Mouse (Mus musculus): ENCODE measurements around the gene Cntn5.

Gene Cntn5

GRCm38 (mm10) chr9:10230973-10231372 is 673.6 kb downstream of the Cntn5 start:
- in situ Hi-C loops (cut with MboI, MseI) = loop anchor here (10.0 kb wide), 1 partner anchor 1126 kb away; no protein-coding TSS in a partner anchor

GRCm38 (mm10) chr9:10229716-10230115 is 674.9 kb downstream of the Cntn5 start:
- in situ Hi-C loops (cut with MboI, MseI) = loop anchor here (10.0 kb wide), 1 partner anchor 1125 kb away; no protein-coding TSS in a partner anchor

- in situ Hi-C loops (cut with MboI, MseI) = no loop called here
Observed at GRCm38 (mm10) chr9:10226013-10226412, 678.6 kb downstream of the Cntn5 start.

DNA sequence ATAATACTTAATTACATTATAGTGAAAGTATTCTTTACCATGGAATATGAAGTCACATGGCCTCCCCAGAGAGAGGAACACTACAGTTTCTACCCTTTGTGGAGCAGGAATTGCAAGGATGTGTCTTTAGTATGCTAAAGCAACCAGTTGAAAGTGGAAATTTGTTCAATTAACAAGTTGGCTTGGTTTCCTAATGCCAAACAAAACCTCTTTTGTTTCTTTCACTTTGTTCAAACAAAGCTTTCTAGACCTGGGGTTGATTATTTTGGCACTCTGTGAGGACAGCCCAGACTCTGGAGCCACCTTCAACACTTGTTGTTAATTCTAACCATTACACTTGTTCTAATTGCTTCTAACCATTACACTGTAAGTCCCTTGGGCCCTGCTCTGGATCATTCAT is 718.5 kb downstream of the Cntn5 start:
- in situ Hi-C loops (cut with MboI, MseI) = no loop called here

DNA sequence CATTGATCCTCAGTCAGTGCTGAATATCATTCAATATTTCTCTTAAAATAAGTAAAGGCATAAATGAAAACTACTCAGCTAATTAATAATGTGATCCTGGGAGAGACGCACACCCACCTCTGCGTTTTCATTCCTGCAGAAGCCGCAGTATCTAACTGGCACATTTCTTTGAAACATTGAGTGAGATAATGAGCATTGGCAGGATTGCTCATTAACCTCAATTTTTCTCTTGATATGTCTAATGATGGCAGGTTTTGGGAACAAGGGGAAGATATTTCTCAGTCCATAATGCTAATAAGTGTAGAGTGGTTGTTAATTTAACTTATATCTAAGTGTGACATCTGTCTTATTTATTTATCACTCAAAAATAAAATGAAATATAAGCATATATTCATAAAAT is 734.0 kb downstream of the Cntn5 start:
- in situ Hi-C loops (cut with MboI, MseI) = no loop called here

- in situ Hi-C loops (cut with MboI, MseI) = no loop called here
Observed at GRCm38 (mm10) chr9:10121350-10122057, 783.1 kb downstream of the Cntn5 start.

DNA sequence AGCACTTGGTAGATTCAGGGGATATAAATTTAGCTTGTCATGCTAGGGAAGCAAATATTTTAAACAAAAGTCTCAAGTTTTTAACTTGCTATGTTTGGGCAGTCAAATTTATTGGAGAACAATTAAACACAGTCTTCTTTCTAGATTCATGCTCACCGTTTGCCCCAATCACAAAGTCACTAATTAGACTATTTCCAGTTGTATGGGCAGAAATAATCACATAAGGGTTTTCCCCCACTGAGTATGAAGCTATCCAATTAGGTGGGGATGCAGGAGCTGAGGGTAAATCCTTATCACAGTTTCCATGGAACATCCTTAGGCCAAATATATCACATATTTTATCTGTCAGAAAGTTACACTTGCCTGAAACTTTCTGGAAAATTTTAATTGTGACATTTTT is 788.0 kb downstream of the Cntn5 start:
- in situ Hi-C loops (cut with MboI, MseI) = no loop called here

DNA sequence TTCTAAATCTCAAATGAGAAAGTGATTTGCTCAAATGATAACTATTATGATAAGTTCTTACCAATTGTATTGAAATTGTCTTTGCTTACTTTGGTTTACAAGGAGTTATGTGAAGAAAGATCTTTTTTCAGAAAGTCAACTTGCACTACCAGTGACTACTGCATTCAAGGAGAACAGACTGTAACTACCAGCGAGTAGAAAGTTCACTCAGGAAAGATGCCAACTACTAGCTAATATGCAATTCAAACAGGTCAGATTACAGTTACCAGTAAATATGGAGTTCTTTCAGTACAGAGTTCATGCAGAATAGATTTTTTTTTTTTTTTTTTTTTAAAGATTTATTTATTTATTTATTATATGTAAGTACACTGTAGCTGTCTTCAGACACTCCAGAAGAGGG is 795.4 kb downstream of the Cntn5 start:
- in situ Hi-C loops (cut with MboI, MseI) = no loop called here

DNA sequence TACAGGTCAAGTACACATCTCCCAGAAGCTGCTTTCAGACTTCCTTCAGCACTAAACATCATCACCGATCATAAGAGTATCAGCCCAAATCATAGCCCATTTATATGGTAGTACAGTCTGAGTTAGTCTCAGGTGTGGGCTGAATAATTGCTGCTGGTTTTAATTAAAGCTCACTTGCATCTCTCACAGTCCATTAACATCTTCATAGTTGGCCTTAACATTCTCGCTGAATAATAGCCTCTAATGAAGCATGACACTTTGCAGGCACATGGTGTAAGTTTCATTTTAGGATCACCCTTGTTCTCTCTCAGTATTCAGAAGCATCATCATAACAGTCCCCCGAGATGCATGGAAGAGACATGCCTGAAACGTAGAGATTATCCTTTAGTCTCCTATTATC is 796.7 kb downstream of the Cntn5 start:
- in situ Hi-C loops (cut with MboI, MseI) = no loop called here

- in situ Hi-C loops (cut with MboI, MseI) = no loop called here
Observed at GRCm38 (mm10) chr9:10101812-10102440, 802.6 kb downstream of the Cntn5 start.

DNA sequence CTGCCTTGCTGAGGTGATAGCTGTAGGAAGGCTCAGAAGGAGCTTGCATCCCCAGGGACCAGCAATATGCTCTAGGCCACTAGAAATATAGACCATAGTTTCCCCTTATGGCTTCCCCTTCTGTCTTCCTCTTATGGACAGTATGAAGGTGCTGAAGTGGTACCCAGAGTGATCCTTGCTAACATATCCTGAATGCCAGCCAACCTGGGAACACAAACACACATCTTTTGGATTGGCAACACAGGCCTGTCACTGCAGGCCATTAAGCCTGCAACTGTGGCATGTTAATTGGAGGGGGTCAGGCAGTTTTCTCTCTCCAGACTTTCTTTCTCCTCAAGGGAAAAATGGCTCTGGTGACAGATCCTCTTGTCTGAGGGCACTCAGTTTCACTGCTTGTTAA is 828.3 kb downstream of the Cntn5 start:
- in situ Hi-C loops (cut with MboI, MseI) = no loop called here

GRCm38 (mm10) chr9:10073401-10073800 is 831.2 kb downstream of the Cntn5 start:
- in situ Hi-C loops (cut with MboI, MseI) = no loop called here

DNA sequence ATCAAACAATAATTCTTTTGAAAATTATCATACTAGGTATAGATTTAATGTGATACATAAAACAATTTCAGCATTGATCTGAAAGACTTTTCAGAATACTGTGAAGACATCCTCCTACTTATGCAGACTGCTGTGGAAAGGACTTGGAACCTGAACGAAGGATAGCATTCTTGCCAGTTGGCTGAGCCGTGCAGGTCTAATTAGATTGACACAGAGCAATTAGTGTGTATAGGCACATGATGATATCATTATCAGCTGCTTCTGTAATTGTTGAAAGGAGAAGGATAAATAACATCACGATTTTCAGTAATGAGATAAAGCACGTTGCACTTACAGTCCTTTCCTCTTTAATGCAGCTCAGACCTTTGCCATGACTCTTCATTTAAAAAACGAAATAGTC is 831.7 kb downstream of the Cntn5 start:
- in situ Hi-C loops (cut with MboI, MseI) = no loop called here

DNA sequence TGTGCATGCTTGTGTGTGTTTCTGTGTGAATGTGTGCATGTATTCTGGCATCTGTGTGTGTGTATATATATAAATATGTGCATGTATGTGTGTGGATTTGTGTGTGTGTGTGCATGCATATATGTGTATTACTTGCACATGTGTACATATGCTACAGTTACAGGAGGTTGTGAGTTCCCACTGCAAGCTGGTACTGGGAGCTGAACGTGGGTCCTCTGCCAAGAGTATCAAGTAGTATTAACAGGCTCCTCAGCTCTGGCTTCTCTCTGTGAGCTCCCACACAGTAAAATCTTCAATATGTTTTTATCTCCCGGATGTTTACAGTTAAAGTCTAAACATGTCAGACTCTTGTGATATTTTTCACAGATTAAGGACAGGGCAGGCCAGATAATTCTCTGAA is 833.3 kb downstream of the Cntn5 start:
- in situ Hi-C loops (cut with MboI, MseI) = no loop called here

GRCm38 (mm10) chr9:10044969-10045789 is 859.4 kb downstream of the Cntn5 start:
- in situ Hi-C loops (cut with MboI, MseI) = no loop called here

GRCm38 (mm10) chr9:10043001-10043400 is 861.6 kb downstream of the Cntn5 start:
- in situ Hi-C loops (cut with MboI, MseI) = no loop called here

GRCm38 (mm10) chr9:10015129-10015528 is 889.4 kb downstream of the Cntn5 start:
- in situ Hi-C loops (cut with MboI, MseI) = no loop called here

DNA sequence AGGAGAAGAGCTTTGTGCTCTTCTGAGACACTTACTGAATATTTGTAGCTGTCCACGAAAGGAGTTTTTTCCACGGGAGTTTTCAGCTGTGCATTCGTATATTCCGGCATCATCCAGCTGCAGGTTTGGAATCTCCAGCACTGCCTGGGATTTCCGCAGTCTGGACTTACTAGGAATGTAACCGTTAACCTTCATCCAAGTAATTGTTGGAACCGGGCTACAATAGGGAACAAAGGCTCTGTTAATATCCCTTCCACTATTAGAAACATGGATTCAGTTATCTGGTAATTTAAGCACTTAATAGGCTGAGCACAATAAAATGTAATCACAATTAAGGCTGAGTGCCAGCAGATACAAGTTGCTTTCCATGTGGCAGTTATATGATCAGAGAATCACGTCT is 920.5 kb downstream of the Cntn5 start:
- in situ Hi-C loops (cut with MboI, MseI) = no loop called here

DNA sequence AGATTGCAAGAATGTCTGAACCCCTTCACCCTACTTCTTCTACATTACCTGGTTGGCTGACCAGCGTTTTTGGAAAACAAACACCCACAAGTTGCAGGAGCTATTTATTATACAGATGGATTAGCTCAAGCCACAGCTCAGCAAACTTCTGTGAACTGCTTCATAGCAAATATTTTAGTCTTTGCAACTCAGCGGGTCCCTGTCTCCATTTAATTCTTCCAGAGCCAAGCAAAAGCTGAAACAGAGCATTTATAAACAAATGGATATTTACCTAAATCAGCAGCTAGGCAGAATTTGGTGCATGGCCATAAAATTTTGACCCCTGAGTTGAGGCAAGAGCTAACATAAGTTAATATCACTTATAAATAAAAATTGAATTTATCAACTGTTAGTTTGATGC is 921.4 kb downstream of the Cntn5 start:
- in situ Hi-C loops (cut with MboI, MseI) = no loop called here

- in situ Hi-C loops (cut with MboI, MseI) = no loop called here
Observed at GRCm38 (mm10) chr9:9965370-9965769, 939.2 kb downstream of the Cntn5 start.

DNA sequence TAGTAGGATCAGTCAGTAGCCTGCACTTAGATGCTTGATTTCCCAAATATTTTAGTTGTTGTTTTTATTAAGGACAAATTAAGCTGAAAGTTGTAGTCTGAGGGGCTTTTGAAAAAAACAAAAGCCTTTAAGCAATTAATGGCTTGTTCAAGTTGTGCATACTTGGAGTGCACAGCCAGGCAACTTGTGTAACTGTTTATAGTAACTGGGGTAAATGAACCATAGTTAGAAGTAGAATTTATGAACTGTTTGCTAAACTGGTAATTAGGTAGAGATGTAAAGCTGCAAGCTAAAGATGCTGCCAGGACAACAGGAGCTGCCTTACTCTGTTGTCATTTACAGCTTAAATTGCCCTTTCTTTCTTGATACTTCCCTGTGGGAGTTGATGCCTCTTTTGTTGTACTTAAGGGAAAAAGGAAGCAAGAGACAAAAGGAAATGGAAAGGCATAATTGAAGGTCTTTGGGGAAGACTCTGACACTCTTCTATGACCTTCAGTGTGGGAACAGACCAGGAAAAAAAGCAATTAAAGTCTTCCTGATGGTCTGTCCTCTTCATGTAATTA is 943.9 kb downstream of the Cntn5 start:
- in situ Hi-C loops (cut with MboI, MseI) = no loop called here

DNA sequence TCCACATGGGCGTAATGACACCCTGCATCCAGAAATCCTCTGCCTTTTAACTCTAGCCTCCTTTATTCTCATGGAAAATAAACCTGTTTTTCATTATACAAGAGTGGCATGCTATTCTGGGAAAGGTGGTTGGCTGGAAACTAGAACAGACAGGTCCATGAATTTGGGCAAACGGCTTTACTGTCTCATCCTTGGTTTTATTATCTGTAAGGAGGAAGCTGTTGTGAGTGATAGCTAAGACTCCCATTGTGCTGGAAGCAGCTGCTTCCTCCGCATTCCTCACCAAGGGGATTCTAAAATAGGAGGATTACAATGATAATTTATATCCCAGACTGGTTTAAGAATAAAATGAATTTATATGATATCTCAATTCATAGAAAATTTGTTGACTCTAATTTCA is 955.2 kb downstream of the Cntn5 start:
- in situ Hi-C loops (cut with MboI, MseI) = no loop called here
